Mouse (Mus musculus) adrenal gland (tissue): Measurements from ENCODE around the gene Rab37.

ENCODE experiments used
- intact Hi-C: fragments of 180-260 bp; cut with DNase I; formaldehyde crosslinking; loops from one replicate; pipeline ENCODE4 v1.15.1; 2025

Gene Rab37

DNA sequence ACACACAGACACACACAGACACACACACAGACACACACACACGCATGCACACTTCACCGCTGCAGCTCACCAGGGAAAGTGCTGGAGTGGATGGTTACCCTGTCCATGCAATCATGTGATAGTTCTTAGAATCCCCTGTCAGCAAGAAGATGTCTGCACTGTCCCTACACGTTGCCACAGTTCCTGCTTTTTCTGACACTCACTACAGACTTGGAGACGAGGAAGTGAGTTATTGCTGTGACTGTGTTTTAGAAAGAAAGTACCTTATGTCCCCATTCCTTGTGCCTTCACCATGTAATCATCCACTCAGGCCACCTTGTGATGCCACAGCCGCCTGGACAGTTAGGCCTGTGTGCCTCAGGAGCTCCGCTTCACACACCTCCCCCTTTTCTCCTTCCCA lies 98.1 kb downstream of the Rab37 start:
- intact Hi-C loops: no loop called here

DNA sequence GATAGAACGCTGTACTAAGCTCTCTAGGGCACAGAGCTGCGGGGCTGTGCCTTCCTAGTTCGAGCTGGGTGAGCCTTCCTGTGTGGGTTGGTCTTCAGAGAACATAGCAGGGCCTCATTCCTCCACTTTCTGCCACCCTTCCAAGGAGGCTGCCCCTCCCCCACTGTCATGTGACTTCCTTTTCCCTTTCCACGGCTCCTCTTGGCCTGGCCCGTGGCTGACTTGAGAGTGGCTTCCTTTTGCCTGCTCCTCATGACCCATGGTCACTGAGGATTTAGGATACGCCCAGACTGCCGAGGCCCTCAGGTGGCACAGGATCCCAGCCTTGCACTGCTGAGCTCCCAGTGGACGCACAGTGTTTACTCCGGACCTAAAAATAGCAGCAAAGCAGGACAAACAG lies 100.9 kb downstream of the Rab37 start:
- intact Hi-C loops: no loop called here

DNA sequence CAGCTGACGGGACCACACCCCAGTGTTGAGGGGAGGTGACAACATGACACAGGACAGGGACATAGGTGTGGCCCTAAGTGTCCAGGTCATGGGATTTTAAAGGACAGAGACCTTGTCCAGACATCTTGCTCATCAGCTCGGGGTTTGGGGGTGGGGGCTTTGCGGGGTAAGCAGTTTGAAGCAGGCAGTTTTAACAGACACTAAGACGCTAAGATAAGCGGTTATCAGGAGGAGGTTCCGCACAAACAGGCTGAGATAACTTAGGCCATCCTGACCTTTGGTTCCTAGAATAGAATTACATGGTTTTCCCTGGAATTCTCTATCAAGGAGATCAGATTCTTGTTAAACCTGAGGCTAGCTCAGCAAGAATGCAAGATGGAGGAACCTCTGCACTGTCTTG lies 103.5 kb downstream of the Rab37 start:
- intact Hi-C loops: no loop called here

DNA sequence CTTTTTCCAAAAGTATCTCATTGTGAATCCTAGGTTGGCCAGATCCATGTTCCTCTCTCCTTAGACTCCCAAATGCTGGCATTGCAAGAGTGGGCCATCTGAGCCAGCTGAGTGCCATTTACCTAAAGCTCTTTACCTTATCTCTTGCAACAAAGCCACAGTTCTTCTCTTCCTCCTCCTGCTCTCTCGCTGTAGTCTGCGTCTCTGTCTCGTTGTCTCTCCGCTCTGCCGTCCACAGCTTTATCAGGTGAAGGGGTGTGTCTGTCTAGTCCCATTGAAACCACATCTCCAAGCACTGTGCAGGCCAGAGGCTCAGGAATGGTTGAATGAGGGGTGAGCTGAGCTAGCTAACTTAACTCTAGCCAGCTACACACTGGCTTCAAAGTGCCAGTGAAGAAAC lies 104.7 kb downstream of the Rab37 start:
- intact Hi-C loops: no loop called here

DNA sequence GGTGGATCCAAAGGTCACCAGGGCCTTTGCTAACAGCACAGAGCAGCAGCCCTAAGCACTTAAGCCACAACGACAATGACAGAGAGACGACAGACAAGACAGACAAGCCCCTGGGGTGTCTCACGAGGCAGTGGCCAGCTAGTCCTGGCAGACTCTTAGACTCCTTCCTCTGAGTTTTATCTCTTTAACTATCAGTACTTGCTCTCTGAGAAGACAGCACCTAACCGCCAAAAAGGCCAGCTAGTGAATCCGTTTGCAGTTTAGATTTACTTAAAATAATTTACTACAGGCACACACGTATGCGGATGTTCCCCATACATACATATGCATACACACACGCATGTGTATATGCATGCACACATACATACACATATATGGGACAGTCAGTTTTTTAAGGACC lies 106.3 kb downstream of the Rab37 start:
- intact Hi-C loops: no loop called here

DNA sequence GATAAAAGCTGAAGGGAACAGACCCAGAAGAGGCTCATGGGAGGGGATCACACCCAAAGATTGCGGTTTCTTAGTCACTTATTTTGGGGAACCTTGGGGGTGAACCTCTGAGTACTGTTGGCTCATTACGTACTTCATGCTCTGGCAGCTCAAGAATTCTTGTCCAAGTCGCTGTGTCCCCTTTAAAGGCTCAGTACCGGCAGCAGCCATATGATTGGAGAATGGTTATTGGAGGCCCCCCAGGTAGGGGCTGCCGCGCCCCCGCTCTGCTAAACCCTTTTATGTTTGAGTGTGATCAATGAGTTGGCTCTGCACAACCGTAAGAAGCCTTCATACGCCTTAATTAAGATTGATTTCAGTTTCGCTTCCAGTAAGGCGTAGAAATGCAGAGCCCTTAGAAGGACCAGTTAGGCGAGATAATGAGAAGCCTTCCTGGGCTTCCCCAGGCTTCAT lies 107.7 kb downstream of the Rab37 start:
- intact Hi-C loops: no loop called here

DNA sequence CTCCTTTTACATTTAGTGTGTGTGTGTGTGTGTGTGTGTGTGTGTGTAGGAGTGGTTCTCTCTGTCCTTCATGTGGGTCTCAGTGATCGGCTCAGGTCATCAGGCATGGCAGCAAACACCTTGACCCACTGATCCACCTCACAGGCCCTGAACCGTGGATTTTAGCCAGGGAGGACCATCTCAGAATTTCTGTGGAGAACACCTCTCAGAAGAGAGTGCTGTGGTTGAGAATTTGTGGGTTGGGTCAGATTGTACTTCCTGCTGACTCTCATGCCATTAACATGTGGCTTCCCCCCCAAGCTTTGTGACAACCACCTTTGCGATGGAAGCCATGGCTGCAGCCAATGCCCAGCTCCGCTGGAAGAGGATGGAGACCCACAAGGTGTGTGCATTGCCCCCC lies 109.3 kb downstream of the Rab37 start:
- intact Hi-C loops: no loop called here

DNA sequence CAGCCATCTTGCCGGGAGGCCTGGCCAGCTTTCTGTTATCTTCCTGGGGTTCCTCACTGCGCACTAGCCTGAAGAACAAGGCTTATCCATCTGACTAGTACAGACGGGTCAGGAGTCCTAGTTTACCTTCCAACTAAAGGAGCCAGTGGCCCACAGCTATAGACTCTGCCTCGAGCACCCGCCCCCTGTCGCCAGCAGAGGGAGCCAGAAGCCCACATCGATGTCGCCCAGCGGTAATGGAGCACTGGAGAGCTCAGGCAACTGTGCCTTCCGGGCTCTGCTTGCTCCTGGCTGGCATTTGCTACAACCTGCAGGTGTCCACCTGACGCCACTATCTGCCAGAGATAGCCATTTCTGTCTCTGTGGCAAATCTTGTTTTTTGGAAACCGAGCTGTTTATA lies 111.1 kb downstream of the Rab37 start:
- intact Hi-C loops: loop anchor here (2.0 kb wide), 1 partner anchor 62 kb away; no protein-coding TSS in a partner anchor

DNA sequence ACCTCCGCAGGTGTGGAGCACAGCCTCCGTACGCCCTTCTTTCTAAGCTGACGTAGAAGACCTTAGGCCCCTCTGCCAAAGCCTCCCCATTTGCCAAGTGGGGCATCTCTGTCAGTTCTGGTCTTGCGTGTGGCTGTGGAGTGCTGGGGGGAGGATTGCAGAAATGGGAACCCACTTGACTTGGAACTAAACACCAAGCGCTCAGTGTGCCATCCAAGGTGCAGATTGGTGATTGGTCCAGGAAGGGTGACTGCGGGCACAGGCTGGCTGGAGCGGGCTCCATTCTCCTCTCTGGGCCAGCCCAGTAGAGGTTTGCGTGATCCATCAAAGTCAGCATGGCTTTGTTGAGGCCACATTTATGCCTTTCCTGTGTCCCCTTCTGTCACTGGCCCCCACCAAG lies 111.5 kb downstream of the Rab37 start:
- intact Hi-C loops: loop anchor here (2.0 kb wide), 1 partner anchor 62 kb away; no protein-coding TSS in a partner anchor

DNA sequence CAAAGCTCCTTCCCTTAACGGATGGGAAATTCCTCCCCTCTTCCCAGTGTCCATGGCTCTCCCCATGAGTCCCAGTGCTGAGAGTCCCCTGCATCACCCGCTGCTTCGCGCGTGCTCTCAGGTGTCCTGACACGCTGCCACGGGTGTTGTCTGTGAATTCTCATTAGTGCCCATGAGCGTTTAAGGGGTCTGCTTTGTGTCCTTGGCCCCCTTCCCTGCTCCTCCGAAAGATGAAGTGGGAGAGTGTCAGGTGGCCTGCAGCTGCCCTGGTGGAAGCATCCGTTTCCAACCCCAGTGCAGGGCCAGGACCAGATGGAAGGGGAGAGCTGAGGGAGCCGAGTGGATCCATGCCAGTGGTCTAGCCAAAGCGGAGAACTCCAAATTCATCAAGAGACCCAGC lies 116.9 kb downstream of the Rab37 start:
- intact Hi-C loops: no loop called here

DNA sequence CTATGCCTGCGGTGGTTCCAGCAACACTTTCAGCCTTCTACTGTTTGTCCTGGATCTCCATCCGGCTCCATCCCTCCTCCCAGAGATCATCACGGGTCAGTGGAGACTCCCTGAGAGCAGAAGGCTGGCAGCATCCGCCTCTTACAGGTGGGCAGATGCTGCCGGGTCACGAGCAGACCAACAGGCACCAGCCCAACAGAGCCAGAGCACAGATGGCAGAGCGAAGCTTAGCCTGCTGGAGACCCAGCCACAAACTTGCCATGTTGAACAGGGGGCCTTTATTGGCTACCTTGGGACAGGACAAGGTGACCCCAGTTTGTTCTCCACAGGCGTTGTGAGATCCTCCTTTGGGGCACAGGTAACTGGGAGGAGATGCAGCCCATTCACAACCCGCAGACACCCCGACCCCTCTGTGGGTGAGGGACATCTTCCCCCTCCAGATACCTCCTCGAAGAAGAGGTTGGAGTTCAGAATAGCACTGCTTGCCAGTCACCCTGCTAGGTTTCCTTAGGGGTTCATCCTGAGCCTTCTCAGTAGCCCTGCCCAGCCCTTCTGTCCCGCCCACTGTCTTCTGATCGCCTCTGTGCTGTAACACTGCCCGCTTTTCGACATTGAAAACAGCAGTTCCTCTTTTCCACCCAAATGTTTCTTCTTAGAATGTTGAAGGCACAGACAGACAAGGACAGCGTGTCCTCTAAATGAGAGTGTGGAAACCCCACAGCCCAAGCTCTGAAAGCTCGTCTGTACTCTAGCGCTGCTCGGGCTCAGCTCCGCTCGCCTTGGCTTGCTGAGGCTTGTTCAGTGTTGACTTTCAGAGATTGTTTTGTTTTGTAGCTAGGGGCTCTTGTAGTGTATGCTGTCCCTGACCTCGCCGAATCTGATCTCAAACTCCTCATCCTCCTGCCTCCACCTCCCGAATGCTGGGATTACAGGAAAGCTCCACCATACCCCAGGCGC lies 117.8 kb downstream of the Rab37 start:
- intact Hi-C loops: no loop called here

DNA sequence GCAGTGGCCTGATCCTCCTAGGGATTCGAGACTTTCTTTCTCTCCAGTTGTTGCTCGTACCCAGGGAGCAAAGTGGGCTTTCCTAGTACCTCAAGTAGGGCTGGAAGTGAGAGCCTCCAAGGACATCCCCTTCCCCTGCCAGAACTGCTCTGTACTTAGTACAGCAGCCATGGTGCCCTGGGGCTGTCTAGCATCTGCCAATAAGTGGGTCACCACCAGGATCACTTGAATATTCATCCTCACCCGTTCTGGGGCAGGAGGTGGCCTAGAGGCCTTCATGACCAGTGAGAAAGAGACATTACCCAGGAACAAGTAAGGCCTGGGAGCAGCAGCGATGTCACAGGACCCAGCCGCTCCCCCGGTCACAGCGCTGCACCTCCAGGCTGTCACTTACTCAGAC lies 118.7 kb downstream of the Rab37 start:
- intact Hi-C loops: no loop called here
